Mouse (Mus musculus) spleen, adult 2 months (tissue): ENCODE measurements around the gene Tbx21. TPM values are rescaled to one million over a fixed set of nuclear protein-coding genes. Genes with fewer than 3 reads are reported as not detected.

Experiments
- DNase-seq, 2 experiments: peaks; one replicate each; pipeline versions ENCODE4 v3.0.0 to v3.0.0-alpha.2; 2012 to 2021; ENCODE audit warnings: low spot score in 2 of 2, low read depth in 1 of 2
- H3K27ac ChIP-seq: fragments of 200-500 bp; 2 replicates; pipeline ENCODE4 v1.5.1; 2012; ENCODE audit warnings: low read length, inconsistent platforms; ENCODE audit not compliant: insufficient read depth
- H3K27me3 ChIP-seq: fragments of 200-500 bp; 2 replicates; pipeline ENCODE4 v1.6.1; 2012; ENCODE audit warnings: mild to moderate bottlenecking, moderate library complexity, low read length, inconsistent platforms; ENCODE audit not compliant: control insufficient read depth, insufficient read depth
- H3K36me3 ChIP-seq: fragments of 200-500 bp; 2 replicates; pipeline ENCODE4 v1.6.1; 2012; ENCODE audit warnings: mild to moderate bottlenecking, low read length, inconsistent platforms; ENCODE audit not compliant: control insufficient read depth, insufficient read depth
- H3K4me1 ChIP-seq: fragments of 200-500 bp; 2 replicates; pipeline ENCODE4 v1.6.1; 2011; ENCODE audit warnings: inconsistent platforms; ENCODE audit not compliant: control insufficient read depth, insufficient read depth, insufficient read length
- H3K4me3 ChIP-seq: fragments of 200-500 bp; 2 replicates; pipeline ENCODE4 v1.5.1; 2011; ENCODE audit warnings: mild to moderate bottlenecking, inconsistent platforms; ENCODE audit not compliant: insufficient read depth, insufficient read length; ENCODE audit errors: extremely low read depth
- CTCF ChIP-seq: fragments of 200-500 bp; IDR thresholded peaks from 2 replicates; pipeline ENCODE4 v1.5.1; 2011; ENCODE audit warnings: mild to moderate bottlenecking, inconsistent platforms; ENCODE audit not compliant: insufficient read depth, insufficient read length, insufficient replicate concordance; ENCODE audit errors: extremely low read depth
- POLR2A ChIP-seq: fragments of 200-500 bp; IDR thresholded peaks from 2 replicates; pipeline ENCODE4 v1.6.1; 2011; ENCODE audit warnings: low read depth, low read length, inconsistent platforms
- WGBS: fragments of 180-500 bp; shearing (Covaris S2); methylation state at CpG from one replicate; pipeline ENCODE4 v1.1.7; 2018; 5-methylcytosine and 5-hydroxymethylcytosine counted together
- polyA plus RNA-seq: library from polyadenylated mRNA; depleted of rRNA; stranded (reverse); fragments of >200 nt; gene quantifications from 2 replicates; pipeline ENCODE4 v1.2.3, GENCODE M21; 2012

Gene Tbx21
- polyA plus RNA-seq, 1 experiment: 10.9 TPM

GRCm38 (mm10) chr11:97071129-97071528 lies 44.0 kb downstream of the Tbx21 start:
- no peak for TF ChIP-seq CTCF
- no peak for TF ChIP-seq POLR2A
- WGBS: 75% methylated on average over 1 of the region's 1 CpGs
- no peak for DNase-seq
- Histone ChIP-seq H3K36me3 (peaks cover 17% of the 10 kb centered on the region), H3K4me3 (no peak overlapping the region), H3K27me3 (no peaks in the 10 kb centered on the region), H3K27ac (no peak overlapping the region), H3K4me1 (no peaks in the 10 kb centered on the region)

GRCm38 (mm10) chr11:97069770-97070169 lies 45.4 kb downstream of the Tbx21 start:
- H3K4me3 ChIP-seq: no peak overlapping the region
- no peaks in the 10 kb centered on the region for H3K4me1 ChIP-seq
- peaks cover 17% of the 10 kb centered on the region for H3K36me3 ChIP-seq
- H3K27me3 ChIP-seq: no peaks in the 10 kb centered on the region
- no peak overlapping the region for H3K27ac ChIP-seq
- TF ChIP-seq CTCF (no peak), POLR2A (no peak)
- 84% methylated on average over 2 of the region's 2 CpGs for WGBS
- no peak for DNase-seq

- Histone ChIP-seq H3K36me3 (peaks cover 17% of the 10 kb centered on the region), H3K27ac (no peak overlapping the region), H3K4me3 (no peak overlapping the region), H3K4me1 (no peaks in the 10 kb centered on the region), H3K27me3 (no peaks in the 10 kb centered on the region)
- WGBS: 59% methylated on average over 1 of the region's 1 CpGs
- no peak for DNase-seq
- TF ChIP-seq POLR2A (no peak), CTCF (no peak)
Observed at GRCm38 (mm10) chr11:97069333-97069732, 45.8 kb downstream of the Tbx21 start.

- no peak overlapping the region for H3K4me3 ChIP-seq
- H3K36me3 ChIP-seq: peaks cover 18% of the 10 kb centered on the region
- TF ChIP-seq POLR2A (no peak), CTCF (no peak)
- no peaks in the 10 kb centered on the region for H3K4me1 ChIP-seq
- no peak for DNase-seq
- H3K27ac ChIP-seq: no peak overlapping the region
- WGBS: 90% methylated on average over 22 of the region's 22 CpGs
- H3K27me3 ChIP-seq: no peaks in the 10 kb centered on the region
Observed at GRCm38 (mm10) chr11:97066656-97067360, 48.3 kb downstream of the Tbx21 start.

- Histone ChIP-seq H3K36me3 (peaks cover 23% of the 10 kb centered on the region), H3K4me1 (no peaks in the 10 kb centered on the region), H3K27ac (no peak overlapping the region), H3K4me3 (no peak overlapping the region), H3K27me3 (no peaks in the 10 kb centered on the region)
- DNase-seq: no peak
- TF ChIP-seq POLR2A: no peak
- TF ChIP-seq CTCF: no peak
- WGBS: 91% methylated on average over 12 of the region's 12 CpGs
Observed at GRCm38 (mm10) chr11:97065538-97066295, 49.4 kb downstream of the Tbx21 start.

GRCm38 (mm10) chr11:97063921-97064295 lies 51.2 kb downstream of the Tbx21 start:
- WGBS: 84% methylated on average over 3 of the region's 3 CpGs
- Histone ChIP-seq H3K27me3 (no peaks in the 10 kb centered on the region), H3K4me1 (no peaks in the 10 kb centered on the region), H3K27ac (no peak overlapping the region), H3K4me3 (no peak overlapping the region), H3K36me3 (peaks cover 35% of the 10 kb centered on the region)
- no peak for DNase-seq
- no peak; the same call in 1 of the 2 replicates for TF ChIP-seq CTCF
- TF ChIP-seq POLR2A: no peak

- WGBS: 67% methylated on average over 9 of the region's 9 CpGs
- no peak for DNase-seq
- H3K27me3 ChIP-seq: no peaks in the 10 kb centered on the region
Observed at GRCm38 (mm10) chr11:97063274-97063920, 51.7 kb downstream of the Tbx21 start.

More at GRCm38 (mm10) chr11:97063274-97063920, 51.7 kb downstream of the Tbx21 start:
- no peak overlapping the region for H3K4me3 ChIP-seq
- H3K27ac ChIP-seq: no peak overlapping the region
- TF ChIP-seq CTCF (no peak), POLR2A (no peak)
- H3K36me3 ChIP-seq: peaks cover 34% of the 10 kb centered on the region
- H3K4me1 ChIP-seq: no peaks in the 10 kb centered on the region
